Mouse (Mus musculus) CH12.LX (cell line): ENCODE measurements around the gene 1810010H24Rik.

Experiments
- ETS1 ChIP-seq: conservative IDR thresholded peaks from 2 replicates; pipeline ENCODE4 v1.6.1; 2012; ENCODE audit warnings: low read depth, mild to moderate bottlenecking, inconsistent platforms, low read length, improper control_type of control experiment, moderate library complexity
- POLR2A ChIP-seq: IDR thresholded peaks from 2 replicates; pipeline ENCODE4 v1.6.1; 2011; ENCODE audit warnings: low read depth, mild to moderate bottlenecking, improper control_type of control experiment, low read length
- USF1 ChIP-seq: IDR thresholded peaks from 2 replicates; pipeline ENCODE4 v1.6.1; 2014; ENCODE audit warnings: low read depth, mild to moderate bottlenecking, inconsistent platforms, low read length, improper control_type of control experiment

- TF ChIP-seq POLR2A (no peak), USF1 (no peak), ETS1 (no peak)
These were observed 43.7 kb upstream of the 1810010H24Rik start for GRCm38 (mm10) chr11:106981787-106982186.
